In genomic region chr6:124755831-124756595, GRCm38 (mm10) we compare ENCODE assay signal across 8 mouse cellular contexts. TPM values are rescaled to one million over a fixed set of nuclear protein-coding genes. Genes with fewer than 3 reads are reported as not detected.
DNase-seq lines count a peak whose midpoint lies in the region; ATAC-seq lines count a peak whose summit lies in the region.
"Had no signal": no experiment of that assay in that cellular context is flagged by ENCODE, and none has a peak within 500 bp of the region (broad histone marks: within the 10 kb centered on the region; RNA-seq: fewer than 3 reads in every experiment).

Gene Gm45234, minus strand, starts transcription at chr6:124756021.
Gene Atn1, minus strand, starts transcription at chr6:124756524.

- H3K4me3 ChIP-seq in intestine, embryonic 15.5 days (replicated peaks) = peak within 1 kb of the TSS; percentile 82
- H3K4me3 ChIP-seq in liver, embryonic 16.5 days (ENCODE audit: low read depth, low read length) = peak within 1 kb of the TSS; percentile 65
- H3K4me3 ChIP-seq in neural tube, embryonic 11.5 days (ENCODE audit: low read depth, low read length) = peak within 1 kb of the TSS; percentile 94

- H3K27ac ChIP-seq in intestine, embryonic 15.5 days = peak within 1 kb of the TSS; percentile 96
- H3K27ac ChIP-seq in liver, embryonic 16.5 days (ENCODE audit: low read length) = peak within 1 kb of the TSS; percentile 67
- peak within 1 kb of the TSS; percentile 97 for H3K27ac ChIP-seq in neural tube, embryonic 11.5 days (ENCODE audit: low read depth, low read length)

- ATAC-seq in granulocyte monocyte progenitor cell, adult 5-6 weeks (replicated peaks; ENCODE audit: poor library complexity, severe bottlenecking) = peak; percentile 47
- ATAC-seq in intestine, embryonic 15.5 days = peak; percentile 62
- peak; percentile 69 for ATAC-seq in liver, embryonic 16.5 days (ENCODE audit: low read depth)
- ATAC-seq in neural tube, embryonic 11.5 days (ENCODE audit: insufficient read depth, low FRiP score, low TSS enrichment) = peak; percentile 54

- H3K4me1 ChIP-seq in intestine, embryonic 15.5 days (replicated peaks) = peaks cover 36% of the 10 kb centered on the region
- peaks cover 6% of the 10 kb centered on the region for H3K4me1 ChIP-seq in liver, embryonic 16.5 days (ENCODE audit: control insufficient read depth, low read depth, low read length)
- peaks cover 27% of the 10 kb centered on the region for H3K4me1 ChIP-seq in neural tube, embryonic 11.5 days (ENCODE audit: control insufficient read depth, insufficient read depth, low read length)

- peak; percentile 69 for DNase-seq in CD4-positive helper T cell, adult 2 months (ENCODE audit: low read depth, low spot score)
- DNase-seq in Muller cell, postnatal 12 days (ENCODE audit: inconsistent ontology term) = peak; percentile 92
- DNase-seq in cerebellum, postnatal 25 days = peak; percentile 80 to 88
- peak; percentile 79 for DNase-seq in neural tube, embryonic 11.5 days (ENCODE audit: low spot score)

- WGBS in intestine, embryonic 15.5 days = under 1% methylated on average over 67 of the region's 100 CpGs
- under 1% methylated on average over 62 of the region's 100 CpGs for WGBS in liver, embryonic 16.5 days (ENCODE audit: insufficient replicate concordance)
- under 1% methylated on average over 62 of the region's 100 CpGs for WGBS in neural tube, embryonic 11.5 days

- H3K9me3 ChIP-seq in intestine, embryonic 15.5 days = no peaks in the 10 kb centered on the region
- no peaks in the 10 kb centered on the region for H3K9me3 ChIP-seq in liver, embryonic 16.5 days (replicated peaks; ENCODE audit: control insufficient read depth, low read length)
- H3K9me3 ChIP-seq in neural tube, embryonic 11.5 days (ENCODE audit: control insufficient read depth, low read length) = no peaks in the 10 kb centered on the region

- H3K36me3 ChIP-seq in intestine, embryonic 15.5 days = no peaks in the 10 kb centered on the region
- no peaks in the 10 kb centered on the region for H3K36me3 ChIP-seq in liver, embryonic 16.5 days (ENCODE audit: control insufficient read depth, insufficient read depth)
- no peaks in the 10 kb centered on the region for H3K36me3 ChIP-seq in neural tube, embryonic 11.5 days (ENCODE audit: control insufficient read depth, insufficient read depth, low read length)

- H3K27me3 ChIP-seq in intestine, embryonic 15.5 days (replicated peaks) = no peaks in the 10 kb centered on the region
- H3K27me3 ChIP-seq in liver, embryonic 16.5 days (ENCODE audit: control insufficient read depth, insufficient read depth, low read depth, low read length) = peaks cover 48% of the 10 kb centered on the region
- no peaks in the 10 kb centered on the region for H3K27me3 ChIP-seq in neural tube, embryonic 11.5 days (ENCODE audit: control insufficient read depth, insufficient read depth, low read length)

- H3K9ac ChIP-seq in intestine, embryonic 15.5 days = peak within 1 kb of the TSS; percentile 90
- H3K9ac ChIP-seq in liver, embryonic 16.5 days (ENCODE audit: low read depth, low read length) = peak within 1 kb of the TSS; percentile 65
- H3K9ac ChIP-seq in neural tube, embryonic 11.5 days (ENCODE audit: low read length) = peak within 1 kb of the TSS; percentile 94

- peak within 1 kb of the TSS; percentile 75 for H3K4me2 ChIP-seq in intestine, embryonic 15.5 days (replicated peaks)
- H3K4me2 ChIP-seq in liver, embryonic 16.5 days (ENCODE audit: low read depth, low read length) = peak within 1 kb of the TSS; percentile 70
- peak within 1 kb of the TSS; percentile 70 for H3K4me2 ChIP-seq in neural tube, embryonic 11.5 days (ENCODE audit: low read depth)

RNA-seq across cellular contexts. Expression of gene Gm45234, which starts in this region (rescaled TPM):
- not detected in 2 replicates for total RNA-seq in granulocyte monocyte progenitor cell, adult 5-6 weeks (2014; fragmentation: Nextera tagmentation)
- total RNA-seq in granulocyte monocyte progenitor cell, adult 5-6 weeks (2017) = not detected in 2 replicates
- polyA plus RNA-seq in intestine, embryonic 15.5 days (2015; fragmentation: Nextera tagmentation; extraction: Ambion mirVana) = not detected in 2 replicates
- not detected in 2 replicates for polyA plus RNA-seq in liver, embryonic 16.5 days (2015; fragmentation: Nextera tagmentation; extraction: Ambion mirVana)
- polyA plus RNA-seq in neural tube, embryonic 11.5 days (2014; fragmentation: Nextera tagmentation; extraction: Ambion mirVana) = not detected in 2 replicates
- total RNA-seq: left cerebral cortex, postnatal 10 days had no signal

RNA-seq across cellular contexts. Expression of gene Atn1, which starts in this region (rescaled TPM):
- 25.1 and 37.2 TPM in 2 replicates for total RNA-seq in granulocyte monocyte progenitor cell, adult 5-6 weeks (2014; fragmentation: Nextera tagmentation)
- 2.6 and 3.0 TPM in 2 replicates for total RNA-seq in granulocyte monocyte progenitor cell, adult 5-6 weeks (2017)
- polyA plus RNA-seq in intestine, embryonic 15.5 days (2015; fragmentation: Nextera tagmentation; extraction: Ambion mirVana) = 10.5 and 11.9 TPM in 2 replicates
- 1.3 and 1.7 TPM in 2 replicates for polyA plus RNA-seq in liver, embryonic 16.5 days (2015; fragmentation: Nextera tagmentation; extraction: Ambion mirVana)
- 11.8 and 12.1 TPM in 2 replicates for polyA plus RNA-seq in neural tube, embryonic 11.5 days (2014; fragmentation: Nextera tagmentation; extraction: Ambion mirVana)

Comparison
In these comparisons a context has a peak if more than half of its experiments do, and no peak if none do; other contexts are left out.
1. Peak in every context shown above with its lines: DNase-seq, ATAC-seq, H3K4me3 ChIP-seq and H3K27ac ChIP-seq.